Mouse (Mus musculus) heart, postnatal 0 days (tissue): ENCODE results near the gene Tmem202.

ENCODE experiments used
- CTCF ChIP-seq: IDR thresholded peaks from 2 replicates; pipeline ENCODE4 v1.5.1; 2016; ENCODE audit warnings: antibody characterized with exemption, control low read depth, low read depth
- EP300 ChIP-seq: IDR thresholded peaks from 2 replicates; pipeline ENCODE4 v1.6.1; 2016; ENCODE audit warnings: antibody characterized with exemption, low read depth

DNA sequence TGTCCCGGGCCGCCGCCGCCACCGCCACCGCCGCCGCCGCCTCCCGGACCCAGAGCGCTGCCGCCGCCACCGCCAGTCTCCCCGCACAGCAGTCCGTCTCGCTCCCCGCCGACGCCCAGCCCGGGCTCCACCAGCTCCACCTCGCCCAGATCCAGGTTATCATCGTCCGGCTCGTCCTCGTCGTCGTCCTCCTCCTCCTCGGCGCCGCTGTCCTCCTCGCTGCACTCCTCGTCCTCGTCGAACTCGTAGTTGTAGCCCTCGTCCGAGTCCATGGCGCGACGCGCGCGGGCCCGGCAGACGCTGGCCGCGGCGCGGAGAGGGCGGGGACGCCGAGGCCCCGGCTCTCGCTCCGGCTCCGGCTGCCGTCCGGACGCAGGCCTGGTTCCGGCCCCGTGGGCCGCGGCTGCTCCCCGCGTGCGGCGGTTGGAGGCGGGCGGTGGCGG, 53.5 kb downstream of the Tmem202 start:
- no peak for TF ChIP-seq CTCF
- no peak for TF ChIP-seq EP300
